Mouse (Mus musculus): Measurements from ENCODE around the gene Cd109. TPM values are rescaled to one million over a fixed set of nuclear protein-coding genes. Genes with fewer than 3 reads are reported as not detected.

The Cd109 gene
- total and polyA plus RNA-seq, 3 experiments = not detected

DNA sequence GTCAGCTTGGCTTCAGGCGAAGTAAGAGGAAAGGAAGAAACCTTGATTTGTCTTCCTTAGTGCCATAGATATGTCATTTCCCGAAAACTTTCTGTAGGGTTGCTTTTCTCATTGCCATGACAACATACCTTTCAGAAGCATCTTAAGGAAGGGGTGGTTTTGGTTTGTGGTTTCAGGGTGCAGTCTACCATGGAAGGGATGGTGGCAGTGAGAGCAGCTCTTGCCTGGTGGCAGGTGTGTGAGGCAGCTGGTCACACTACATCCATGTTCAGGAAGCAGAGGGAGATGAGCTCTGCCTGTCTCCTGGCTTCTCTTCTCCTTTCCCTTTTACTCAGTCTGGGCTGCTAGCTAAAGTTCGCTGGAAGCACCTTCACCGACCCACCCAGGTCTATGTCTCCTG is 26.0 kb downstream of the Cd109 start:
- Histone ChIP-seq H3K4me1 (ENCODE audit: control insufficient read depth in 1 of 2, insufficient read depth in 2 of 2, low read length in 2 of 2) (0 out of 4 replicates have a peak, but pooled peaks cover 0 to 3% of the 10 kb centered on the region in 2 experiments), H3K9me3 (replicated peaks; ENCODE audit: insufficient read depth, low read length) (no peaks in the 10 kb centered on the region), H3K36me3 (ENCODE audit: control insufficient read depth in 1 of 2, insufficient read depth in 2 of 2, low read length in 2 of 2) (no peaks in the 10 kb centered on the region), H3K9ac (ENCODE audit: control insufficient read depth, low read depth, low read length, poor library complexity, severe bottlenecking) (no peak overlapping the region), H3K27ac (ENCODE audit: control insufficient read depth, low read depth, low read length) (no peak overlapping the region), H3K27me3 (ENCODE audit: control insufficient read depth in 1 of 2, insufficient read depth in 2 of 2, low read length in 2 of 2) (peaks cover 11 to 17% of the 10 kb centered on the region in 2 experiments), H3K4me3 (ENCODE audit: control insufficient read depth in 1 of 2, insufficient read depth in 1 of 2, low read depth in 2 of 2, low read length in 2 of 2) (no peak overlapping the region), H3K79me2 (ENCODE audit: control insufficient read depth, insufficient read depth, low read length, poor library complexity) (no peaks in the 10 kb centered on the region)
- TF ChIP-seq RCOR1 (IDR thresholded peaks at IDR 0.05; ENCODE audit: low read depth, low read length) (no peak), SMC3 (IDR thresholded peaks at IDR 0.05; ENCODE audit: low read depth, low read length) (no peak), NELFE (IDR thresholded peaks at IDR 0.05; ENCODE audit: low read depth, low read length) (no peak), USF2 (IDR thresholded peaks at IDR 0.05; ENCODE audit: borderline replicate concordance in 1 of 2, insufficient read depth in 1 of 2, low read depth in 1 of 2, low read length in 2 of 2) (no peak), UBTF (IDR thresholded peaks at IDR 0.05; ENCODE audit: borderline replicate concordance, insufficient read depth, low read depth, low read length) (no peak), MYC (IDR thresholded peaks at IDR 0.05; ENCODE audit: low read depth, low read length) (no peak), GABPA (IDR thresholded peaks at IDR 0.05; ENCODE audit: low read depth, low read length) (no peak), TBP (IDR thresholded peaks at IDR 0.05; ENCODE audit: low read depth, low read length) (no peak), ZMIZ1 (IDR thresholded peaks at IDR 0.05; ENCODE audit: low read depth, low read length) (no peak), POLR2AphosphoS5 (IDR thresholded peaks at IDR 0.05; ENCODE audit: borderline replicate concordance, low read depth, low read length) (no peak), CHD2 (IDR thresholded peaks at IDR 0.05; ENCODE audit: low read length) (no peak), MYB (IDR thresholded peaks at IDR 0.05; ENCODE audit: low read depth, low read length) (no peak), MAX (IDR thresholded peaks at IDR 0.05; ENCODE audit: low read length) (no peak), MEF2A (IDR thresholded peaks at IDR 0.05; ENCODE audit: extremely low read depth, insufficient replicate concordance, low read depth, low read length, poor library complexity, severe bottlenecking) (no peak), BHLHE40 (IDR thresholded peaks at IDR 0.05; ENCODE audit: borderline replicate concordance, low read depth, low read length) (no peak), SIN3A (IDR thresholded peaks at IDR 0.05; ENCODE audit: low read length) (no peak), TCF12 (IDR thresholded peaks at IDR 0.05; ENCODE audit: low read depth, low read length) (no peak), GATA1 (IDR thresholded peaks at IDR 0.05; ENCODE audit: low read depth, low read length) (no peak), TAL1 (IDR thresholded peaks at IDR 0.05; ENCODE audit: low read length) (no peak), CTCF (IDR thresholded peaks at IDR 0.05 in 2 of 3, conservative IDR thresholded peaks at IDR 0.05 in 1 of 3; ENCODE audit: control insufficient read depth in 1 of 3, insufficient read depth in 1 of 3, low read depth in 2 of 3, low read length in 3 of 3, poor library complexity in 1 of 3, severe bottlenecking in 1 of 3) (no peak)
- DNase-seq (ENCODE audit: low read depth, low spot score) = no peak
